Mouse (Mus musculus) limb, embryonic 12.5 days (tissue): Measurements from ENCODE around the gene Rbfox3. TPM values are rescaled to one million over a fixed set of nuclear protein-coding genes. Genes with fewer than 3 reads are reported as not detected.

Source experiments
- ATAC-seq: fragments of 200-750 bp; cut with Nextera tagmentation; 2 replicates; pipeline ENCODE4 v1.8.0; 2017; ENCODE audit warnings: low read depth, moderate TSS enrichment; ENCODE audit not compliant: insufficient number of reproducible peaks, insufficient read depth, low FRiP score, low TSS enrichment
- H3K27ac ChIP-seq: fragments of 300-500 bp; sonication (generic); 2 replicates; pipeline ENCODE4 v1.5.1; 2016; ENCODE audit warnings: mild to moderate bottlenecking, moderate library complexity
- H3K27me3 ChIP-seq: fragments of 300-500 bp; sonication (generic); 2 replicates; pipeline ENCODE4 v1.6.1; 2016; ENCODE audit warnings: mild to moderate bottlenecking, moderate library complexity
- H3K36me3 ChIP-seq: fragments of 300-500 bp; sonication (generic); 2 replicates; pipeline ENCODE4 v1.6.1; 2016; ENCODE audit warnings: mild to moderate bottlenecking, moderate library complexity
- H3K4me1 ChIP-seq: fragments of 300-500 bp; sonication (generic); replicated peaks from 2 replicates; pipeline ENCODE4 v1.6.1; 2016
- H3K4me2 ChIP-seq: fragments of 300-500 bp; sonication (generic); 2 replicates; pipeline ENCODE4 v1.6.1; 2016; ENCODE audit warnings: mild to moderate bottlenecking, moderate library complexity
- H3K4me3 ChIP-seq: fragments of 300-500 bp; sonication (generic); replicated peaks from 2 replicates; pipeline ENCODE4 v1.5.1; 2016; ENCODE audit warnings: mild to moderate bottlenecking
- H3K9ac ChIP-seq: fragments of 300-500 bp; sonication (generic); replicated peaks from 2 replicates; pipeline ENCODE4 v1.6.1; 2016; ENCODE audit warnings: mild to moderate bottlenecking, moderate library complexity
- H3K9me3 ChIP-seq: fragments of 300-500 bp; sonication (generic); 2 replicates; pipeline ENCODE4 v1.6.1; 2016; ENCODE audit warnings: mild to moderate bottlenecking, moderate library complexity
- WGBS: fragments of 180-500 bp; shearing (Covaris S2); methylation state at CpG from one replicate; pipeline ENCODE4 v1.1.7; 2016; 5-methylcytosine and 5-hydroxymethylcytosine counted together
- microRNA-seq: library from miRNA; unstranded; fragments of <30 nt; microRNA quantifications from one replicate; pipeline ENCODE4, GENCODE M21; 2017
- polyA plus RNA-seq: library from polyadenylated mRNA; unstranded; fragments of >200 nt; fragmentation: Nextera tagmentation; extraction: Ambion mirVana; gene quantifications from 2 replicates; pipeline ENCODE4 v1.2.1, GENCODE M21; 2016

The Rbfox3 gene
- polyA plus RNA-seq, 1 experiment from 2014 or later, result 3.9 TPM

DNA sequence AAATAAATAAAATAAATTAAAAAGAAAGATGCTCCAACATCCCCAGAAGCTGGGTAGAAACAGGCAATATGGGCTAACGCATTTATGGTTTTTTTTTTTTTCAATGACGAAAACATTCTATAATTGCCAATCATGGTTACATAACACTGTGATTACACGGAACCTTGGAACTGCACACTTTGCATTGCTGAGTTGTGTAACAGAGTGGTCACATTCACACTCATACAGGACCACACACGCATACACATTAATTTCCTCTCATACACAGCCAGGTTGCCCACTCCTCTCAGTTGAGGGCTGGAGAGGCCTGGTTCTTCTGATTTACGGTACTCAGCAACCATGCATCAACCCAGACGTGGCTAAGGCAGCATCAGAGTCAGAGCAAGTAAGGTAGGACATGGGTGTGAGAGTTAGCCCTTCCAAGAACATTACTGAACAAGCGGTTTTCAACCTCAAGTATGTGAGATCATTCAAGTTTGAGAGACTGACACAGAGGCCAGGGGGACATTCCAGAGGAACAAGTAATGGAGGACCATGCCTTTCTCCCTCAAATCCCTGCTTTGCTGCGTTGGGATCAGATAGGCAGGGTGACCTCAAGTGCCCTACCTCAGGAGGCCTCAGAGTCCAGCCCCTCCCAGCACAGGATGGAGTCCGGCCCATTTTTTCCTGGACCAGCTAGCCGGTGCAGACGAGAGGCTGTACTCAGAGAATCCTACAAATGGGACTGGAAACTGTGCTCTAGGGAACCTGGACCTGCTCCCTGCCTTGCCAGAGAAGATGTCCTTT is 457.3 kb downstream of the Rbfox3 start:
- H3K9me3 ChIP-seq, result no peaks in the 10 kb centered on the region
- H3K36me3 ChIP-seq, result no peaks in the 10 kb centered on the region
- no peaks in the 10 kb centered on the region for H3K27me3 ChIP-seq
- no peak overlapping the region for H3K4me3 ChIP-seq
- WGBS, result 69% methylated on average over 11 of the region's 11 CpGs
- no peak overlapping the region for H3K9ac ChIP-seq
- ATAC-seq, result no peak
- H3K4me1 ChIP-seq, result peaks cover 5% of the 10 kb centered on the region
- no peak overlapping the region for H3K4me2 ChIP-seq
- H3K27ac ChIP-seq, result no peak overlapping the region

DNA sequence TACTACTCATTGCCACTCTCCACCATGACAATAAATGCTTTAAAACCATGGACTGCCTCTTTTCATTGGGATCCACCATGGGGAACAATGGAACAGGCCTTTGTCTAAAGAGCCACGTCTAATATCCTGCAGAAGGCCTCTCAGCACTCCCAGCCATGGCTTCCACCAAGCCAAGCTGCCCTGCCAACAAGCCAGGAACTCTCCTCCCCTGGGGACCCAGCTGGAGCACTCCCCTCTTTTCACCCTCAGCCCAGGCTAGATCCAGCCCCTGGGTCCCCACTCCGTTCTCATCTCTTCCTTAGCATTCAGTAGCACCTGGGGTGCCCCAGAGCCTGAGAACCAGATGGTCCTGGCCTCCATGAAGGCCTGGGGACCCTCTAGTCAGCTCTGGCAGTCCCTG is 458.4 kb downstream of the Rbfox3 start:
- WGBS, result 84% methylated on average over 2 of the region's 2 CpGs
- H3K36me3 ChIP-seq, result no peaks in the 10 kb centered on the region

GRCm38 (mm10) chr11:118451211-118451610 is 460.2 kb downstream of the Rbfox3 start:
- ATAC-seq, result no peak
- Histone ChIP-seq H3K27ac (no peak overlapping the region), H3K4me1 (peaks cover 6% of the 10 kb centered on the region), H3K4me3 (no peak overlapping the region), H3K9ac (no peak overlapping the region), H3K27me3 (no peaks in the 10 kb centered on the region), H3K4me2 (no peak overlapping the region), H3K9me3 (no peaks in the 10 kb centered on the region), H3K36me3 (no peaks in the 10 kb centered on the region)
- 84% methylated on average over 6 of the region's 6 CpGs for WGBS

More for the DNA sequence above, 458.4 kb downstream of the Rbfox3 start:
- no peaks in the 10 kb centered on the region for H3K9me3 ChIP-seq
- no peak overlapping the region for H3K27ac ChIP-seq
- H3K4me3 ChIP-seq, result no peak overlapping the region
- ATAC-seq, result no peak
- H3K4me2 ChIP-seq, result no peak overlapping the region
- H3K9ac ChIP-seq, result no peak overlapping the region
- no peaks in the 10 kb centered on the region for H3K27me3 ChIP-seq
- no peaks in the 10 kb centered on the region for H3K4me1 ChIP-seq

DNA sequence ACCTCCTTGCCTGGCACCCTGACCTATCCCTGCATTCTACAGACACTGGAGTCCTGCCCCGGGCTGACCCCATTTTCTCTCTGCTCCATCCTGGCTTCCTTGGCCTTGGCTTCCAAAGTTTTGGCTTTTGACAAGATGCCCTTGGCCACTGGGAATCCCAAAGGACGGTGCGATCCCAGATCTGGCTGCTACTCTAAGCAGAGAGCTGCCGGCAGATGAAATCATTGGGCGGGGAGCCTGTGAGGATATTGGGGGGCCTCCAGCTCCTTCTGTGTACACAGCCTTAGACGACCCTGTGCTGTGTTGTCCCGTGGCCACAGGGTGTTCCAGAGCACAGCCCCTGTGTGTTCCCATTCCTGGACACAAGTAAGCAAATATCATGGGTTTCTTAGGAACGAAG is 463.0 kb downstream of the Rbfox3 start:
- H3K4me1 ChIP-seq, result peaks cover 6% of the 10 kb centered on the region
- no peaks in the 10 kb centered on the region for H3K36me3 ChIP-seq
- no peaks in the 10 kb centered on the region for H3K9me3 ChIP-seq
- no peak for ATAC-seq
- peaks cover 13% of the 10 kb centered on the region; the same call in 1 of the 2 replicates for H3K27me3 ChIP-seq
- H3K4me3 ChIP-seq, result no peak overlapping the region
- H3K27ac ChIP-seq, result no peak overlapping the region
- H3K4me2 ChIP-seq, result no peak overlapping the region
- WGBS, result 88% methylated on average over 8 of the region's 8 CpGs
- no peak overlapping the region for H3K9ac ChIP-seq

DNA sequence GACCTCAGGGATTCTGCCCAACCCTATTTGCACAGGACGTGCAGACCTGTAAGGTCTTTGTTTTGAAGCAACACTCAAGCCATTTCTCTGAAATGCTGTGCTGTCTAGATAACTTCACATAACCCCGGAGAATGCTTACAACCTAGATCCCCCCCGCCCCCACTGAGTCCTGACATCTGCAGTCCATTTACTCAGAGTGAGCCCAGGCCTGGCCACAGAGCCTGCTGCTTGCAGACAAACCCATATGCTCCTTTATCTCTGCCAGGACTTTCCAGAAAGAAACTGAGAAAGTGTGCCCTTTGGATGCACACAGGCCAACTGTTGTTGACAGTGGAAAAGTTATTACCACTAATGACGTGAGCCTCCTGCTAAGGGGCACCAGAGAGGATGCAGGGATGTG is 464.1 kb downstream of the Rbfox3 start:
- H3K9me3 ChIP-seq, result no peaks in the 10 kb centered on the region
- H3K27ac ChIP-seq, result peak overlapping the region; percentile 41; the same call in 1 of the 2 replicates
- ATAC-seq, result no peak
- peaks cover 6% of the 10 kb centered on the region for H3K4me1 ChIP-seq
- no peak overlapping the region for H3K4me3 ChIP-seq
- H3K36me3 ChIP-seq, result no peaks in the 10 kb centered on the region
- WGBS, result 41% methylated on average over 4 of the region's 4 CpGs
- no peak overlapping the region for H3K4me2 ChIP-seq
- H3K9ac ChIP-seq, result 0 out of 2 replicates have a peak overlapping the region, but pooled peaks have one; percentile 5
- H3K27me3 ChIP-seq, result peaks cover 14% of the 10 kb centered on the region; the same call in 1 of the 2 replicates

DNA sequence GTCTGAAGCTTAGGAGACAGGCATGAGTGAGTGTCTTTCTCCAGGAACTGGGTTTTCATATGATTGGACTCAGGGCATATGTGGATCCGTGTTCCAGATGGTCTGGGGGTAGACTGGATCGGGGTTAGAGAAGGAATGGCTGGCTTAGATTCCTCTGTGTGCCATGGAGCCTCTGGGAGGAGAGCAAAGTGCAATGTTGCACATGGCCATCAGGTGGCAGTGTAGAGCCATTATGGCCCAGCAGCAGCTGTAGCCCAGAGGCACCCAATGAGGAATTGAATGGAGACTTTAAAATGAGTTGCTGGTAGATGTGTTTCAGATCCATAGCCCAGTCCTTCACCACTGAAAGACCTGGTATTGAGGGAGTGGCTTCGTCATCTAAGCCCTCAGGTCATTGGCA is 465.6 kb downstream of the Rbfox3 start:
- no peak overlapping the region for H3K4me2 ChIP-seq
- H3K27me3 ChIP-seq, result peaks cover 14% of the 10 kb centered on the region; the same call in 1 of the 2 replicates
- no peak for ATAC-seq
- H3K36me3 ChIP-seq, result no peaks in the 10 kb centered on the region
- WGBS, result 17% methylated on average over 3 of the region's 3 CpGs
- H3K9me3 ChIP-seq, result no peaks in the 10 kb centered on the region
- H3K27ac ChIP-seq, result no peak overlapping the region
- peaks cover 6% of the 10 kb centered on the region for H3K4me1 ChIP-seq
- H3K4me3 ChIP-seq, result no peak overlapping the region
- no peak overlapping the region for H3K9ac ChIP-seq

DNA sequence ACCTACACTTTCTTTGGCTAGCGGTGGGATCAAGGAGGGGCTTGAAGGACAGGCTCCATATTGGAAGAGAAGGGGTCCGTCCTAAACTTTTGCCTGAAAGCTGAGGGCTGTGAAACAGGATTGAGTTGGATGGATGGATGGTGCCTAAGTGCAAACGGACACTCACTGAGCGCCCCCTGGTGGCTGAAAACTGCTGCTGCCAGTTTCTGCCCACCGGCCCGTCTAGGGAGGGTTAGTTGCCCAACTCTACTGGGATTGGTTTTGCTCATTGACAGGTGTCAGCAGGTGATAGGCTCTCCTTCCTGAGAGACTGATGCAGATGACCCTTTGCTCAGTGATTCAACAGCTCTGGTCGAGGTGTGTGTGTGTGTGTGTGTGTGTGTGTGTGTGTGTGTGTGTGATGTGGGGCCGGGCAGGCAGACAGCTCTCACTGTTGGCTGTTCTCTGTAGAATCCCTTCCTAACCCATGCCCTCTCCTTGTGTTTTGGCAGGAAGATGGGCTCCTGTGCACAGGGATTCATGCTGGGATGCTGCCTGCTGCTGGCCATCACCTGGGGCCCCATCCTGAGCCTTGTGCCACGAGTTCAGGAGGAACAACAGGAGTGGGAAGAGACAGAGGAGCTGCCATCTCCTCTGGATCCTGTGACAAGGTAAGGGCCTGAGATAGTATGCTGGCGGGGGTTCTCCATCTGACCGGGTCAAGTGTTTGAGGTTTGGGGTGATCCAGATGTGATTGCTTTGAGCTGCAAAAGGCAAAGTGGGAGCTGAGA is 468.0 kb downstream of the Rbfox3 start:
- H3K4me2 ChIP-seq, result no peak overlapping the region
- peaks cover 21% of the 10 kb centered on the region for H3K4me1 ChIP-seq
- peaks cover 14% of the 10 kb centered on the region; the same call in 1 of the 2 replicates for H3K27me3 ChIP-seq
- WGBS, result 33% methylated on average over 11 of the region's 11 CpGs
- ATAC-seq, result no peak
- no peak overlapping the region for H3K27ac ChIP-seq
- no peaks in the 10 kb centered on the region for H3K36me3 ChIP-seq
- no peaks in the 10 kb centered on the region for H3K9me3 ChIP-seq
- H3K9ac ChIP-seq, result no peak overlapping the region
- H3K4me3 ChIP-seq, result no peak overlapping the region

DNA sequence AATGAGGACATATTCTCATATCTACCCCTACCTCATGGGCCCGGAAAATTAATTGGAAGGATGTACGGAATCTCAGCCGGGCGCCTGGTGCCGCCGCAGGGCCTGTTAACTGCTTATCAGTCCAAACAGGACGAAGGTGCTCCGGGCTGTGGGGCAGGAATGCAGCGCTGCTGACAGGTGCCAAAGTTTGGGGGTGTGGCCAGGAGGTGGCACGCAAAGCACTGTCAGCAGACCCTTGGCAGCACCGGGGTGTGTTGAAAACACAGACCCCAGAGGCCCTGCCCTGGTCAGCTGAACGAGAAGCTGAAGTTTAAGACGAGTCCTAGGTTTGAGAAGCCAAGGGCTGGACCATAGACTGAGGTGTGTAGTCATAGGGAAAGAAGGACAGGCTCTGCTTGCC is 468.7 kb downstream of the Rbfox3 start:
- peaks cover 26% of the 10 kb centered on the region for H3K4me1 ChIP-seq
- no peak overlapping the region for H3K4me2 ChIP-seq
- 76% methylated on average over 13 of the region's 13 CpGs for WGBS

More for the DNA sequence above, 468.7 kb downstream of the Rbfox3 start:
- no peak overlapping the region for H3K27ac ChIP-seq
- no peak overlapping the region for H3K4me3 ChIP-seq
- H3K9me3 ChIP-seq, result no peaks in the 10 kb centered on the region
- no peak overlapping the region for H3K9ac ChIP-seq
- H3K36me3 ChIP-seq, result no peaks in the 10 kb centered on the region
- peaks cover 14% of the 10 kb centered on the region; the same call in 1 of the 2 replicates for H3K27me3 ChIP-seq
- no peak for ATAC-seq

Small RNA genes within 50 kb of the gene (microRNA-seq; reads per million reads assigned to microRNA genes)
- not detected for gene Gm25040

Other genes starting within 250 kb of the Rbfox3 start
- gene Enpp7, start 76.6 kb upstream of the Rbfox3 start, polyA plus RNA-seq, result not detected in 2 replicates
- 121 and 122 TPM in 2 replicates for gene Cbx2, start 111.4 kb upstream of the Rbfox3 start, polyA plus RNA-seq
- gene Cbx8, start 129.4 kb upstream of the Rbfox3 start, polyA plus RNA-seq, result 11.8 and 13.0 TPM in 2 replicates
- 9.8 and 12.5 TPM in 2 replicates for gene Cbx4, start 174.6 kb upstream of the Rbfox3 start, polyA plus RNA-seq